Mouse (Mus musculus) erythroblast, embryonic 14.5 days (primary cell): ENCODE measurements around the gene Vcpkmt.

Experiments used
- GATA1 ChIP-seq: IDR thresholded peaks from 2 replicates; pipeline ENCODE4 v1.6.1; 2012; ENCODE audit warnings: low read length, inconsistent platforms, mixed read lengths
- TAL1 ChIP-seq: IDR thresholded peaks from 3 replicates; pipeline ENCODE4 v1.6.1; 2012; ENCODE audit warnings: low read length, inconsistent platforms, mixed read lengths

GRCm38 (mm10) chr12:69597446-69597845 lies 14.6 kb upstream of the Vcpkmt start:
- no peak for TF ChIP-seq GATA1
- TF ChIP-seq TAL1 = no peak
